Mouse (Mus musculus): ENCODE measurements at regions not wholly inside any gene's neighbourhood (a gene's known extent, or its start where the extent isn't known, plus 50 kb on each side); places are given as distances from the start of the nearest gene placed in this dataset.

DNA sequence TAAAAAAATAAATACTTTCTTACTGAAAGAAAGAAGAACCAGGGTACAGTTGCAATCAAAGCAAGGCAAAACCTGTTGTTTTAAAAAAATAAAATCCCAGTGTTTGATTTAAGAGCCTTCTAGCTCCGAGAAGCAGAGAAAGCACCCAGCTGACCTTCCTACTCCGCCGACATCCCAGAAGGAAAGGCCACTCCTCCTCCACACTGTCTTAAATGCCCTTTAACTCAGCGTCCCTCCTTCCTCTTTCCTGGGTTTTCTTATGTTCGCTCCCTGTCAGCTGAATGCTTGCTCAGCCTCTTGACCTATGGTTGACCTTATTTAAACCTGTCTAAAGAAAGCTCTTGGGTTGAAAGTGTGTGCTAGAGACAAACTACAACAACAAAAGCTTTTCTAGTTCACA is 79.1 kb downstream of the Sptssa start:
- no peak overlapping the region for H3K9ac ChIP-seq (ENCODE audit: low read depth, low read length)
- TF ChIP-seq CTCF (IDR thresholded peaks at IDR 0.05; ENCODE audit: low read depth), result no peak
- no peak overlapping the region for H3K4me2 ChIP-seq (ENCODE audit: low read length)
- H3K27me3 ChIP-seq (ENCODE audit: insufficient read depth, low read length), result no peaks in the 10 kb centered on the region
- ATAC-seq (replicated peaks; ENCODE audit: low FRiP score, low read depth) (no peak), DNase-seq (ENCODE audit: low spot score) (peak; percentile 61)
- H3K27ac ChIP-seq, result no peak overlapping the region
- no peaks in the 10 kb centered on the region for H3K4me1 ChIP-seq (replicated peaks; ENCODE audit: insufficient read depth, low read length)
- H3K4me3 ChIP-seq (replicated peaks; ENCODE audit: low read depth, low read length), result no peak overlapping the region
- WGBS, result 6% methylated on average over 5 of the region's 5 CpGs
- H3K9me3 ChIP-seq (replicated peaks; ENCODE audit: low read length), result no peaks in the 10 kb centered on the region
- no peaks in the 10 kb centered on the region for H3K36me3 ChIP-seq (ENCODE audit: insufficient read depth, low read length)

DNA sequence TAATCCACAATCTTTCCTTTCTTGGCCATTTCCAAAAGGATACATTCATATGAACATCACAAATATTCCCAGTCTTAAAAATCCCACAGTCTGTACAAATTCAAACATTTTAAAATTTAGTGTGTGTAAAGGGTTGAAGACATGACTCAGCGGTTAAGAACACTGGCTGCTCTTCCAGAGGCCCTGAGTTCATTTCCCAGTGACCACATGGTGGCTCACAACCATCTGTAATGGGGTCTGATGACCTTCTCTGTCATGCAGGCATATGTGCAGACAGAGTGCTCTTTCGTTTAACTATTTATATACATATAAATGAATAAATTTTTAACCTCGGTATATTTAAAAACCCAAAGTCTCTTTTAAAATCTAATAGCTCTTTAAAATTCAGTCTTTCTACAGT is 79.6 kb downstream of the Sptssa start:
- Histone ChIP-seq H3K27ac (no peak overlapping the region), H3K4me1 (replicated peaks; ENCODE audit: insufficient read depth, low read length) (no peaks in the 10 kb centered on the region), H3K36me3 (ENCODE audit: insufficient read depth, low read length) (no peaks in the 10 kb centered on the region), H3K9me3 (replicated peaks; ENCODE audit: low read length) (no peaks in the 10 kb centered on the region), H3K27me3 (ENCODE audit: insufficient read depth, low read length) (no peaks in the 10 kb centered on the region), H3K4me2 (ENCODE audit: low read length) (no peak overlapping the region), H3K4me3 (replicated peaks; ENCODE audit: low read depth, low read length) (no peak overlapping the region), H3K9ac (ENCODE audit: low read depth, low read length) (no peak overlapping the region)
- 36% methylated on average over 3 of the region's 3 CpGs for WGBS
- DNase-seq (ENCODE audit: low spot score), result peak; percentile 14
- ATAC-seq (replicated peaks; ENCODE audit: low FRiP score, low read depth), result no peak
- peak; percentile 20; the same call in 1 of the 2 replicates for TF ChIP-seq CTCF (IDR thresholded peaks at IDR 0.05; ENCODE audit: low read depth)

DNA sequence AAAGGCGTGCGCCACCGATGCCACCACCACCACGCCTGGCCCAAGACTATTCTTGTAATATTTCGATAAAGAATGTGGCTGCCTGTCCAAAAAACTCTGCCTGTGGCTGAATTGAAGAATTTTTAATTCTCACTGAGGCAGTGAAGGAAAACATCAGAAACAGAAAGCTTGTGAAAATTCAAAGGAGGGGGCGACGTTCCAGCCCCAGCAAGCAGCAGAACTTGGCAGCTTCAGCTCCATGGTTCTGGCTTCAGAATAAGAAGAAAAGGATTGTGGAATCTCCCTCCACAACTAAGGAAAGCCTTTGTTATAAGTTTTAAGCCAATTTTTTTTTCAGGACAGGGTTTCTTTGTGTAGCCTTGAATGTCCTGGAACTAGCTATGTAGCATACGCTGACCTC is 83.5 kb downstream of the Sptssa start:
- no peaks in the 10 kb centered on the region for H3K9me3 ChIP-seq (replicated peaks; ENCODE audit: low read length)
- no peaks in the 10 kb centered on the region for H3K27me3 ChIP-seq (ENCODE audit: insufficient read depth, low read length)
- H3K4me3 ChIP-seq (replicated peaks; ENCODE audit: low read depth, low read length), result no peak overlapping the region
- TF ChIP-seq CTCF (IDR thresholded peaks at IDR 0.05; ENCODE audit: low read depth), result no peak
- 96% methylated on average over 8 of the region's 8 CpGs for WGBS
- H3K9ac ChIP-seq (ENCODE audit: low read depth, low read length), result no peak overlapping the region
- no peak for DNase-seq (ENCODE audit: low spot score)
- no peaks in the 10 kb centered on the region for H3K36me3 ChIP-seq (ENCODE audit: insufficient read depth, low read length)
- H3K27ac ChIP-seq, result no peak overlapping the region
- H3K4me2 ChIP-seq (ENCODE audit: low read length), result no peak overlapping the region
- no peak for ATAC-seq (replicated peaks; ENCODE audit: low FRiP score, low read depth)
- H3K4me1 ChIP-seq (replicated peaks; ENCODE audit: insufficient read depth, low read length), result no peaks in the 10 kb centered on the region

DNA sequence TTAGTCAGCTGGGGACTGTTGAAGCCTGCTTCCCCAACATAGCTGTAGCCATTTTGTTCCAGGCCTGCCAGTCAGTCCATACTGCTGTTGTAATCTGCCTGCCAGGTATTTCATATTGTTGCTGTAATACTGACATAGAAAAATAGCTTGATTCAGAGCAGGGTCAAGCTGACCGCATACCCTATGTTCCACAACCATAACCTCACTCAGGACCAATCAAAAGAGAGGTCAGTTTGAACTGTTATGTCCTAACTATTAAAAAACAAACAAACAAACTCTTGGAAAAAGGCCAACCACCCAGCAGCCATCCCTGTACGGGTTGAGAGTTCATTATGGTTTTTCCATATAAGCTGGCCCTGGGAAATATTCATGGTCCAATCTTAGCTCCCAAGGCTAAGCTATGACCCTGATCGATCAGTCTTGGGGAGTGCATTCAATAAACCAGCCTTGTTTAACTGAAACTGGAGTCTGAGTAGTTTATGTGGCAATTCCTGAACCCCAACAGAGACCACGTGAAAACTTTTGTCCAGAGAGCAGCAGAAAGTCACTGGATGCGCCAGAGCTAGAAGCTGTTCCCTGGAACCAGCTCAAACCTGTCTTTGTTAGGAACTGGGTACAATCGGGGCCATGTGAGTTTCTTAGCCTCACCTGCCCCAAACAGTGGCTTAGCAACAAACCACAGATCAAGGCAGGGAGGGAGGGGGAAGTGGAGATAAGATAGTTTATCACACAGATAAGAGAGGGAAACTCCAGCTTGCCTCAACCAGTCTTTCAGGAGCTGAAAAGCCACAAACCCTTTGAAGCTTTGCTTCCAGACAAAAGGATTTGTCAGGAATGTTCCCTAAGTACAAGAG is 88.1 kb downstream of the Sptssa start:
- no peak overlapping the region for H3K9ac ChIP-seq (ENCODE audit: low read depth, low read length)
- no peak overlapping the region for H3K4me2 ChIP-seq (ENCODE audit: low read length)
- no peak for TF ChIP-seq CTCF (IDR thresholded peaks at IDR 0.05; ENCODE audit: low read depth)
- H3K27me3 ChIP-seq (ENCODE audit: insufficient read depth, low read length), result no peaks in the 10 kb centered on the region
- no peak overlapping the region for H3K27ac ChIP-seq
- H3K36me3 ChIP-seq (ENCODE audit: insufficient read depth, low read length), result no peaks in the 10 kb centered on the region
- no peaks in the 10 kb centered on the region for H3K4me1 ChIP-seq (replicated peaks; ENCODE audit: insufficient read depth, low read length)
- no peaks in the 10 kb centered on the region for H3K9me3 ChIP-seq (replicated peaks; ENCODE audit: low read length)
- no peak overlapping the region for H3K4me3 ChIP-seq (replicated peaks; ENCODE audit: low read depth, low read length)
- ATAC-seq (replicated peaks; ENCODE audit: low FRiP score, low read depth) (no peak), DNase-seq (ENCODE audit: low spot score) (no peak)
- WGBS, result 76% methylated on average over 6 of the region's 6 CpGs

DNA sequence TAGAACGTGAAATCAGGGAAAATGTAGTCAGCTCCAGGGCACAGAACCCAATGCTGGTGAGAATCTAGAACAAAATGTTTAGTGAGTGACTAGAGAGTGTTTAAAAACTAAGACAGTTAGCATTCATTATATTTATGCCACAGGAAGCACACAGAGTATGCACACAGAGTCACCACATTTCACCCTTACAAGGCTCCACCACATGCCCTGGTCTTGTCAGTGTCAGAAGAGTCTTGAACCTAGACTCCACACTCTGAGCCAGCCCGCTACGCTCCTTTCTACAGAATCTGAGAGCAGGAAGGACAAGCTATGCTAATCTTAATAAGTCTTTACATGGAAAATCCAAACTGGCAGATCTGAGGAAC is 89.0 kb downstream of the Sptssa start:
- DNase-seq (ENCODE audit: low spot score), result no peak
- no peaks in the 10 kb centered on the region for H3K4me1 ChIP-seq (replicated peaks; ENCODE audit: insufficient read depth, low read length)
- no peak overlapping the region for H3K4me3 ChIP-seq (replicated peaks; ENCODE audit: low read depth, low read length)
- no peak for ATAC-seq (replicated peaks; ENCODE audit: low FRiP score, low read depth)
- no peak overlapping the region for H3K27ac ChIP-seq
- no peaks in the 10 kb centered on the region for H3K9me3 ChIP-seq (replicated peaks; ENCODE audit: low read length)
- H3K27me3 ChIP-seq (ENCODE audit: insufficient read depth, low read length), result no peaks in the 10 kb centered on the region
- H3K9ac ChIP-seq (ENCODE audit: low read depth, low read length), result no peak overlapping the region
- no peak overlapping the region for H3K4me2 ChIP-seq (ENCODE audit: low read length)
- TF ChIP-seq CTCF (IDR thresholded peaks at IDR 0.05; ENCODE audit: low read depth), result no peak
- no peaks in the 10 kb centered on the region for H3K36me3 ChIP-seq (ENCODE audit: insufficient read depth, low read length)
- 87% methylated on average over 3 of the region's 3 CpGs for WGBS

DNA sequence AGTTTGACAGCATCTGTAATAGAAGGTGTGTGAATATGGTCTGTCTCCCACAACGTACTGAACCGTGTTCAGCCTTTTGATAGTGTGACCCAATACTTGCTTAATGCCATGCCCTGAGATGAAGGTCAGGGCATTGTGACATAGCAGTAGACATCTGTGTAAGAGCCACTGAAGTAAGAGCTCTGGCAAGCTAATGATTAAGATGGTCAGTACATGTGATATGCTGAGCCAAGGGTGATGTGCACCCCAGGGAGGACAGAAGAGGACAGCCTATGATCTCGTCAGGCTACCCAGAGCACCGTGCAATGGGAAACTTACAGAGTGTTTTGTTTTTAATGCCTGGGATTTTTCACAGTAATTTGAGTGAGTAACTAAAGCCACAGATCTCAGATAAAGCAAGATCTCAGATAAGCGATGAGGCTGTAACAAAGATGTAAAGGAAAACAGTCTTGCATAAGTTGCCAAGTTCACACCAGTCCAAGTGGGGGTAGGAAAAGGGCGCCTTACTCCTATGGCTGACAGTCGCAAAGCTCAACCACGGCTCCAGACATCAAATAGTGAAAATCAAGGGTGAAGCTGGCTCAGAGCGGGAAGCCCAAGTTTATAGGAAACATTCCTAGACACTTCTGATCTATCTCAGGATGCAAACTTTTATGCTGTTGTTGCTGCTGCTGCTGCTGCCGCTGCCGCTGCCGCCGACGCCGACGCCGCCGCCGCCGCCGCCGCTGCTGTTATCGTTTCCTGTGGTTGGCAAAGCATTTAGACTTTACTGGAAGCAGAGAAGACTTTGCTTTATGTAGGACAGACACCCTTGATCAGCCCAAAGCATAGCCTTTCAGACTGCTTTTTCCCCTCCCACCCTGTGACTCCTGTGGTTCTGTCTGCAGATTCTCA is 89.6 kb downstream of the Sptssa start:
- no peaks in the 10 kb centered on the region for H3K9me3 ChIP-seq (replicated peaks; ENCODE audit: low read length)
- H3K4me2 ChIP-seq (ENCODE audit: low read length), result no peak overlapping the region
- no peaks in the 10 kb centered on the region for H3K27me3 ChIP-seq (ENCODE audit: insufficient read depth, low read length)
- H3K4me3 ChIP-seq (replicated peaks; ENCODE audit: low read depth, low read length), result no peak overlapping the region
- no peaks in the 10 kb centered on the region for H3K36me3 ChIP-seq (ENCODE audit: insufficient read depth, low read length)
- H3K27ac ChIP-seq, result no peak overlapping the region
- DNase-seq (ENCODE audit: low spot score) (no peak), ATAC-seq (replicated peaks; ENCODE audit: low FRiP score, low read depth) (no peak)
- H3K4me1 ChIP-seq (replicated peaks; ENCODE audit: insufficient read depth, low read length), result no peaks in the 10 kb centered on the region
- H3K9ac ChIP-seq (ENCODE audit: low read depth, low read length), result no peak overlapping the region
- 84% methylated on average over 23 of the region's 23 CpGs for WGBS
- no peak for TF ChIP-seq CTCF (IDR thresholded peaks at IDR 0.05; ENCODE audit: low read depth)
